Mouse (Mus musculus) ovary, adult 18-20 months (tissue): ENCODE measurements around the gene Pbx3.

Experiments
- DNase-seq: peaks from one replicate; pipeline ENCODE4 v3.0.0; 2022; ENCODE audit warnings: low spot score, mixed read lengths

Pbx3 gene

GRCm38 (mm10) chr2:34146431-34146830 lies 226.5 kb downstream of the Pbx3 start:
- DNase-seq: no peak

- no peak for DNase-seq
Measured at GRCm38 (mm10) chr2:34139470-34140158, 233.3 kb downstream of the Pbx3 start.

- no peak for DNase-seq
Measured at GRCm38 (mm10) chr2:34135316-34135715, 237.6 kb downstream of the Pbx3 start.

- no peak for DNase-seq
Measured at GRCm38 (mm10) chr2:34132751-34133150, 240.2 kb downstream of the Pbx3 start.

- DNase-seq: no peak
Measured at GRCm38 (mm10) chr2:34129674-34130267, 243.2 kb downstream of the Pbx3 start.

GRCm38 (mm10) chr2:34127871-34128270 lies 245.1 kb downstream of the Pbx3 start:
- DNase-seq: no peak

GRCm38 (mm10) chr2:34123896-34124295 lies 249.0 kb downstream of the Pbx3 start:
- DNase-seq: no peak
